Mouse (Mus musculus) G1E (cell line): ENCODE data around the gene Maml3. TPM values are rescaled to one million over a fixed set of nuclear protein-coding genes. Genes with fewer than 3 reads are reported as not detected.

Source experiments
- ATAC-seq: 2 replicates; pipeline ENCODE4 v1.8.0; 2016; ENCODE audit warnings: mild to moderate bottlenecking; ENCODE audit not compliant: insufficient number of reproducible peaks, poor library complexity, low FRiP score, severe bottlenecking; ENCODE audit errors: extremely low read depth
- DNase-seq: peaks from one replicate; pipeline ENCODE4 v3.0.0; 2012; ENCODE audit warnings: low spot score
- H3K27me3 ChIP-seq: 2 replicates; pipeline ENCODE4 v1.6.1; 2012; ENCODE audit warnings: mild to moderate bottlenecking, low read length, inconsistent platforms; ENCODE audit not compliant: insufficient read depth
- H3K36me3 ChIP-seq: replicated peaks from 2 replicates; pipeline ENCODE3; 2012; ENCODE audit warnings: mild to moderate bottlenecking, inconsistent platforms
- H3K4me1 ChIP-seq: 2 replicates; pipeline ENCODE4 v1.6.1; 2012; ENCODE audit warnings: low read depth, low read length, inconsistent platforms, mixed read lengths; ENCODE audit not compliant: insufficient read depth
- H3K4me3 ChIP-seq: 2 replicates; pipeline ENCODE4 v1.5.1; 2012; ENCODE audit warnings: low read depth, mild to moderate bottlenecking, inconsistent platforms, low read length, moderate library complexity, mixed read lengths
- H3K9me3 ChIP-seq: replicated peaks from 2 replicates; pipeline ENCODE4 v1.6.1; 2012; ENCODE audit warnings: inconsistent platforms
- CTCF ChIP-seq: IDR thresholded peaks from 2 replicates; pipeline ENCODE4 v1.5.1; 2012; ENCODE audit warnings: low read depth, low read length, inconsistent platforms, mixed read lengths
- GATA1 ChIP-seq: IDR thresholded peaks from 2 replicates; pipeline ENCODE4 v1.6.1; 2012; ENCODE audit warnings: borderline replicate concordance, low read length, inconsistent platforms, mixed read lengths
- GATA2 ChIP-seq: IDR thresholded peaks from 2 replicates; pipeline ENCODE4 v1.6.1; 2012; ENCODE audit warnings: low read depth, low read length, inconsistent platforms, borderline replicate concordance
- POLR2AphosphoS5 ChIP-seq: IDR thresholded peaks from 2 replicates; pipeline ENCODE4 v1.6.1; 2012; ENCODE audit warnings: low read depth, low read length, inconsistent platforms; ENCODE audit not compliant: insufficient replicate concordance
- TAL1 ChIP-seq: conservative IDR thresholded peaks from 2 replicates; pipeline ENCODE4 v1.6.1; 2012; ENCODE audit warnings: low read depth, low read length, inconsistent platforms, mixed read lengths
- polyA plus RNA-seq: library from polyadenylated mRNA; stranded (reverse); fragments of >175 nt; gene quantifications from 2 replicates; pipeline ENCODE4 v1.2.3, GENCODE M21; 2012
- total RNA-seq, 2 experiments: library from RNA; stranded (forward) in 1 of 2; stranded (reverse) in 1 of 2; fragments of 200-1000 nt in 1 of 2; fragments of >200 nt in 1 of 2; fragmentation: Nextera tagmentation in 1 of 2; gene quantifications; 2 replicates each; pipeline ENCODE4 v1.2.3; 2014 to 2017

Maml3 gene
- total and polyA plus RNA-seq, 3 experiments, result 0.01 to 0.49 TPM; not detected in 1

DNA sequence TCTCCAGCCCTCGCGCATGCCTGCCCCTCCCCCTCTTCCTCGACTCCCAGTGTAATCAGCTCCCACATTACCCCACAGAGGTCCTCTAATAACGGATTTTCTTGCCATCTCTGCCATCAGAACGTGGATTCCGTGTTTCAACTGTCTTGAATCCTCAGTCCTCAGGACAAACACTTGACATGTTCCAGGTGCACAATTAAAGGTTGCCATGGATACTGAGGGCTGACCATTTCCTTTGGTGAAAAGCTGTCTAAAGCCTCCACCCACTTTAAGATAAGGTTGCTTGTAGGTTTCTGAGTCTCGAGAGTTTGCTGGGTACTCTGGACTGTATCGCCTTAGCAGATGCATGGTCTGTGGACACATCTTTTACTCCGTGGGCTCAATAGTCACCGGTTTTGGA is 458.6 kb downstream of the Maml3 start:
- Histone ChIP-seq H3K36me3 (no peaks in the 10 kb centered on the region), H3K27me3 (peaks cover 2% of the 10 kb centered on the region; the same call in 1 of the 2 replicates), H3K9me3 (no peaks in the 10 kb centered on the region), H3K4me3 (no peak overlapping the region), H3K4me1 (peaks cover 45% of the 10 kb centered on the region)
- DNase-seq (no peak), ATAC-seq (no peak)
- TF ChIP-seq POLR2AphosphoS5 (no peak), TAL1 (no peak), GATA2 (no peak), CTCF (no peak), GATA1 (no peak)

- ATAC-seq, result no peak
- no peak for DNase-seq
- TF ChIP-seq TAL1, result no peak
- TF ChIP-seq GATA1, result no peak
- TF ChIP-seq POLR2AphosphoS5, result no peak
- no peak for TF ChIP-seq GATA2
- TF ChIP-seq CTCF, result no peak
- peaks cover 2% of the 10 kb centered on the region; the same call in 1 of the 2 replicates for H3K27me3 ChIP-seq
- H3K9me3 ChIP-seq, result no peaks in the 10 kb centered on the region
- no peak overlapping the region for H3K4me3 ChIP-seq
- H3K4me1 ChIP-seq, result peaks cover 43% of the 10 kb centered on the region
- no peaks in the 10 kb centered on the region for H3K36me3 ChIP-seq
Observed at GRCm38 (mm10) chr3:51645484-51645883, 459.4 kb downstream of the Maml3 start.

GRCm38 (mm10) chr3:51638260-51638659 is 466.6 kb downstream of the Maml3 start:
- peaks cover 47% of the 10 kb centered on the region for H3K4me1 ChIP-seq
- peaks cover 11% of the 10 kb centered on the region for H3K9me3 ChIP-seq
- TF ChIP-seq TAL1, result peak; percentile 15; the same call in 1 of the 2 replicates
- no peak for TF ChIP-seq POLR2AphosphoS5
- DNase-seq, result no peak
- no peak overlapping the region for H3K4me3 ChIP-seq
- H3K36me3 ChIP-seq, result no peaks in the 10 kb centered on the region
- H3K27me3 ChIP-seq, result no peaks in the 10 kb centered on the region
- peak; percentile 58 for ATAC-seq

GRCm38 (mm10) chr3:51637326-51637725 is 467.6 kb downstream of the Maml3 start:
- DNase-seq (no peak), ATAC-seq (no peak)
- TF ChIP-seq TAL1 (no peak), CTCF (no peak), POLR2AphosphoS5 (no peak), GATA2 (no peak), GATA1 (no peak)
- Histone ChIP-seq H3K36me3 (no peaks in the 10 kb centered on the region), H3K4me3 (no peak overlapping the region), H3K9me3 (peaks cover 11% of the 10 kb centered on the region), H3K4me1 (peaks cover 47% of the 10 kb centered on the region), H3K27me3 (no peaks in the 10 kb centered on the region)

- TF ChIP-seq GATA1 (no peak), TAL1 (no peak), GATA2 (no peak), CTCF (no peak), POLR2AphosphoS5 (no peak)
- H3K27me3 ChIP-seq, result no peaks in the 10 kb centered on the region
- ATAC-seq (no peak), DNase-seq (no peak)
- no peak overlapping the region for H3K4me3 ChIP-seq
- no peaks in the 10 kb centered on the region for H3K36me3 ChIP-seq
- peaks cover 11% of the 10 kb centered on the region for H3K9me3 ChIP-seq
- H3K4me1 ChIP-seq, result peaks cover 45% of the 10 kb centered on the region
Observed at GRCm38 (mm10) chr3:51636700-51637099, 468.2 kb downstream of the Maml3 start.

GRCm38 (mm10) chr3:51635960-51636359 is 468.9 kb downstream of the Maml3 start:
- ATAC-seq, result no peak
- no peak for DNase-seq
- peaks cover 11% of the 10 kb centered on the region for H3K9me3 ChIP-seq
- H3K36me3 ChIP-seq, result no peaks in the 10 kb centered on the region
- H3K27me3 ChIP-seq, result no peaks in the 10 kb centered on the region; the same call in 1 of the 2 replicates
- H3K4me3 ChIP-seq, result no peak overlapping the region
- H3K4me1 ChIP-seq, result peaks cover 41% of the 10 kb centered on the region
- no peak for TF ChIP-seq GATA1
- no peak for TF ChIP-seq GATA2
- no peak for TF ChIP-seq TAL1
- no peak for TF ChIP-seq POLR2AphosphoS5
- no peak for TF ChIP-seq CTCF

Other genes with a start within 250 kb of the Maml3 start
- gene Foxo1, start 163.3 kb upstream of the Maml3 start, total RNA-seq (2014; fragmentation: Nextera tagmentation), result not detected in 2 replicates
- gene Foxo1, start 163.3 kb upstream of the Maml3 start, total RNA-seq (2017), result 0.06 and 0.11 TPM in 2 replicates
- gene Foxo1, start 163.3 kb upstream of the Maml3 start, polyA plus RNA-seq, result not detected in 2 replicates